Mouse (Mus musculus) heart, postnatal 0 days (tissue): ENCODE data around the gene Mtx2. TPM values are rescaled to one million over a fixed set of nuclear protein-coding genes. Genes with fewer than 3 reads are reported as not detected.

Source experiments
- ATAC-seq: fragments of 200-750 bp; cut with Nextera tagmentation; 2 replicates; pipeline ENCODE4 v1.8.0; 2017; ENCODE audit warnings: low read depth, moderate number of reproducible peaks, moderate library complexity; ENCODE audit not compliant: insufficient read depth
- DNase-seq: peaks from one replicate; pipeline ENCODE4 v3.0.0-alpha.2; 2016; ENCODE audit warnings: low spot score
- H3K27ac ChIP-seq: fragments of 300-500 bp; sonication (generic); 2 replicates; pipeline ENCODE4 v1.5.1; 2014; ENCODE audit warnings: low read depth, mild to moderate bottlenecking
- H3K27me3 ChIP-seq: fragments of 300-500 bp; sonication (generic); 2 replicates; pipeline ENCODE4 v1.6.1; 2014; ENCODE audit warnings: low read length, mixed read lengths; ENCODE audit not compliant: control insufficient read depth, insufficient read depth
- H3K36me3 ChIP-seq: fragments of 300-500 bp; sonication (generic); replicated peaks from 2 replicates; pipeline ENCODE4 v1.6.1; 2014; ENCODE audit warnings: low read length, mixed read lengths; ENCODE audit not compliant: control insufficient read depth, insufficient read depth
- H3K4me1 ChIP-seq: fragments of 300-500 bp; sonication (generic); 2 replicates; pipeline ENCODE4 v1.6.1; 2014; ENCODE audit warnings: antibody characterized with exemption; ENCODE audit not compliant: control insufficient read depth, insufficient read depth
- H3K4me2 ChIP-seq: fragments of 300-500 bp; sonication (generic); 2 replicates; pipeline ENCODE4 v1.6.1; 2014; ENCODE audit warnings: low read depth, mild to moderate bottlenecking, low read length, moderate library complexity
- H3K4me3 ChIP-seq: fragments of 300-500 bp; sonication (generic); 2 replicates; pipeline ENCODE4 v1.5.1; 2014; ENCODE audit warnings: low read depth, low read length
- H3K9ac ChIP-seq: fragments of 300-500 bp; sonication (generic); replicated peaks from 2 replicates; pipeline ENCODE4 v1.6.1; 2014; ENCODE audit warnings: low read depth, low read length, mixed read lengths
- H3K9me3 ChIP-seq: fragments of 300-500 bp; sonication (generic); replicated peaks from 2 replicates; pipeline ENCODE4 v1.6.1; 2016; ENCODE audit warnings: low read length; ENCODE audit not compliant: control insufficient read depth
- CTCF ChIP-seq: IDR thresholded peaks from 2 replicates; pipeline ENCODE4 v1.5.1; 2016; ENCODE audit warnings: antibody characterized with exemption, control low read depth, low read depth
- EP300 ChIP-seq: IDR thresholded peaks from 2 replicates; pipeline ENCODE4 v1.6.1; 2016; ENCODE audit warnings: antibody characterized with exemption, low read depth
- WGBS: fragments of 180-500 bp; shearing (Covaris S2); extraction: QIAGEN DNeasy Blood & Tissue Kit; methylation state at CpG from one replicate; pipeline ENCODE4 v1.1.7; 2014; 5-methylcytosine and 5-hydroxymethylcytosine counted together
- polyA plus RNA-seq: library from polyadenylated mRNA; unstranded; fragments of >200 nt; fragmentation: Nextera tagmentation; extraction: Ambion mirVana; gene quantifications from 2 replicates; pipeline ENCODE4 v1.2.1, GENCODE M21; 2015
- total RNA-seq: library from RNA; depleted of rRNA; stranded (reverse); fragments of >200 nt; gene quantifications from 2 replicates; pipeline ENCODE4 v1.2.3, GENCODE M21; 2014; ENCODE audit warnings: low replicate concordance

Gene Mtx2
- total and polyA plus RNA-seq, 2 experiments from 2014 or later: 163 to 198 TPM

DNA sequence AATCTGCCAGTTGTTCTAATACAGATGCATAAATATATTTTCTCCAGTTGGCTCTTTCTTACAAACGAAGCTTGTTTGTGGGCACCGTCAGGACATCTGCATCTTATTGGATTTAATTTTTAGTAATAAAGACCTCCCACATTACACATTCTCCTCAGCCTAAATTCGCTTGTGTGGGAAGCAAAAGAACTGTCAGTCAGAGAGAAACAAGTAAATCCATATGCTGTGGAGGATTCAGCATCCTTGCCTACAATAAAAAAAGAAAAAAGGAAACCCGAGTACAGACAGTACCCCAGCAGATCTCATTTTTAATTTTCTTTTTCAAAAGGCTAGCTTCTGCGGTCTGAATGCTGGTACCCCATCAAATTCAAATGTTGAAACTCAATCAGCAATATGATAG is 2.9 kb upstream of the Mtx2 start:
- H3K9me3 ChIP-seq: no peaks in the 10 kb centered on the region
- no peak overlapping the region for H3K4me2 ChIP-seq
- no peak for DNase-seq
- no peaks in the 10 kb centered on the region for H3K27me3 ChIP-seq
- TF ChIP-seq CTCF (no peak), EP300 (no peak)
- no peak for ATAC-seq
- H3K4me3 ChIP-seq: no peak overlapping the region
- no peaks in the 10 kb centered on the region for H3K36me3 ChIP-seq
- H3K27ac ChIP-seq: no peak overlapping the region
- WGBS: 70% methylated on average over 5 of the region's 5 CpGs
- peaks cover 3% of the 10 kb centered on the region; the same call in 1 of the 2 replicates for H3K4me1 ChIP-seq
- H3K9ac ChIP-seq: no peak overlapping the region

DNA sequence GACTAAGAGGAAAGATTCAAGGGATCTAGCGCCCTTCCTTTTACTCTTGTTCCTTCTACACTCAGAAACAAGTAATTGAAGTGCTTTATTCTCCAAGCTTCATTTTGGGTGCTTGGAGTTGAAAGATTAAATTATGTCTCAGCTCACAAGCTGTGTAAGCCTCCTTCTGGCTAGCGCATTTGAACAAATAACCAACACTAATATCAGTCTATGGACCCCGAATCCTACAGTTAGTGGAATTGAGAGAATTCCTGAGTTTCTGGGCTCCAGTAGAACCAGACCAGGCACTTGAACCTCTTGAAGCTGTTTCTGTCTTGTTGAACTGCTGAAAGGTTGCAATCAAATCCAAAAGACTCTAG is 253 bp upstream of the Mtx2 start:
- H3K27ac ChIP-seq: peak overlapping the region; percentile 95
- peak overlapping the region; percentile 88 for H3K4me3 ChIP-seq
- peaks cover 3% of the 10 kb centered on the region; the same call in 1 of the 2 replicates for H3K4me1 ChIP-seq
- ATAC-seq: no peak
- DNase-seq: no peak
- H3K9me3 ChIP-seq: no peaks in the 10 kb centered on the region
- WGBS: 65% methylated on average over 3 of the region's 3 CpGs
- peak overlapping the region; percentile 92 for H3K9ac ChIP-seq
- no peaks in the 10 kb centered on the region for H3K27me3 ChIP-seq
- TF ChIP-seq EP300: no peak
- no peak for TF ChIP-seq CTCF
- H3K4me2 ChIP-seq: peak overlapping the region; percentile 74
- no peaks in the 10 kb centered on the region for H3K36me3 ChIP-seq

- no peaks in the 10 kb centered on the region for H3K9me3 ChIP-seq
- H3K27ac ChIP-seq: no peak overlapping the region
- H3K4me2 ChIP-seq: no peak overlapping the region
- H3K4me3 ChIP-seq: no peak overlapping the region
- H3K27me3 ChIP-seq: no peaks in the 10 kb centered on the region
- DNase-seq (no peak), ATAC-seq (no peak)
- H3K36me3 ChIP-seq: no peaks in the 10 kb centered on the region
- no peaks in the 10 kb centered on the region for H3K4me1 ChIP-seq
- no peak for TF ChIP-seq CTCF
- no peak for TF ChIP-seq EP300
- H3K9ac ChIP-seq: no peak overlapping the region
- WGBS: 56% methylated on average over 5 of the region's 5 CpGs
These were observed 21.4 kb downstream of the Mtx2 start for GRCm38 (mm10) chr2:74846992-74847391.

GRCm38 (mm10) chr2:74847516-74847915 is 21.9 kb downstream of the Mtx2 start:
- no peaks in the 10 kb centered on the region for H3K27me3 ChIP-seq
- H3K27ac ChIP-seq: no peak overlapping the region
- H3K4me3 ChIP-seq: no peak overlapping the region
- no peak for TF ChIP-seq EP300
- H3K36me3 ChIP-seq: no peaks in the 10 kb centered on the region
- H3K4me2 ChIP-seq: no peak overlapping the region
- ATAC-seq (no peak), DNase-seq (no peak)
- WGBS: 79% methylated on average over 2 of the region's 2 CpGs
- H3K9me3 ChIP-seq: no peaks in the 10 kb centered on the region
- H3K4me1 ChIP-seq: no peaks in the 10 kb centered on the region
- no peak overlapping the region for H3K9ac ChIP-seq

DNA sequence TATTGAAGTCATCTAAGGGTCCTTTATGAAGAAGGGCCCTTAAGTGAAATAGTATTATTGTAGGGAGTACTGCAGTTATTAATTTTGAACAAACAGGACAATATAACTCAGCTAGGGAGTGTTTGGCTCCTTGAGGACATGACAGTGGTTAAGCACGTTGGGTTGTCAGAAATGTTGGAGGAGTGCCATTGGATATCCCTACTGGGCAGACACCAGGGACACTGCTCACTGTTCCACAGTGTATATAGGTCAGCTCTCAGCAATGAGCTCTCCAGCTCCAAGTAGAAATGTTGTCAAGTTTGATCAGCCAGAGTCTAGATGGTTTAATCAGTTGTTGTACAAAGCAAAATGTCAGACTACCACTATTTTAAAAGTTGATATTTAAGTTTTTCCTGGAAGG is 24.4 kb downstream of the Mtx2 start:
- H3K27me3 ChIP-seq: no peaks in the 10 kb centered on the region
- peak; percentile 14 for DNase-seq
- WGBS: 9% methylated on average over 1 of the region's 1 CpGs

GRCm38 (mm10) chr2:74862070-74862476 is 36.5 kb downstream of the Mtx2 start:
- TF ChIP-seq EP300 (no peak), CTCF (no peak)
- Histone ChIP-seq H3K4me1 (no peaks in the 10 kb centered on the region), H3K36me3 (peaks cover 12% of the 10 kb centered on the region), H3K9ac (no peak overlapping the region), H3K4me2 (no peak overlapping the region), H3K9me3 (no peaks in the 10 kb centered on the region; the same call in 1 of the 2 replicates), H3K4me3 (no peak overlapping the region), H3K27ac (no peak overlapping the region), H3K27me3 (no peaks in the 10 kb centered on the region)
- DNase-seq (no peak), ATAC-seq (no peak)
- WGBS: 87% methylated on average over 1 of the region's 1 CpGs

More for the DNA sequence above, 24.4 kb downstream of the Mtx2 start:
- no peak for TF ChIP-seq CTCF
- TF ChIP-seq EP300: no peak
- no peaks in the 10 kb centered on the region for H3K36me3 ChIP-seq
- no peak overlapping the region for H3K4me3 ChIP-seq
- no peak for ATAC-seq
- H3K27ac ChIP-seq: no peak overlapping the region
- no peak overlapping the region for H3K4me2 ChIP-seq
- no peaks in the 10 kb centered on the region for H3K9me3 ChIP-seq
- no peak overlapping the region for H3K9ac ChIP-seq
- no peaks in the 10 kb centered on the region for H3K4me1 ChIP-seq
